Comparison of ENCODE assay signal across 20 mouse cellular contexts in genomic region chr10:73301951-73302350, GRCm38 (mm10).
"Had no signal": no experiment of that assay in that cellular context is flagged by ENCODE, and none has a peak within 500 bp of the region (broad histone marks: within the 10 kb centered on the region; RNA-seq: fewer than 3 reads in every experiment).

No protein-coding gene starts in this region.

- DNase-seq: layer of hippocampus, adult 9-11 months; liver, postnatal 0 days; lung, embryonic 14.5 days; right cerebral cortex, adult 18-20 months; right cerebral cortex, postnatal 14 days; right cerebral cortex, postnatal 4 days; thymus, adult 2 months; thymus, postnatal 14 days; thymus, postnatal 4 days had no signal

- H3K4me1 ChIP-seq: limb, embryonic 12.5 days; limb, embryonic 15.5 days; midbrain, embryonic 12.5 days; midbrain, embryonic 15.5 days; neural tube, embryonic 12.5 days; neural tube, embryonic 15.5 days had no signal

- H3K9me3 ChIP-seq: limb, embryonic 12.5 days; limb, embryonic 15.5 days; midbrain, embryonic 12.5 days; midbrain, embryonic 15.5 days; neural tube, embryonic 12.5 days; neural tube, embryonic 15.5 days had no signal

- H3K27me3 ChIP-seq: limb, embryonic 12.5 days; limb, embryonic 15.5 days; midbrain, embryonic 12.5 days; midbrain, embryonic 15.5 days; neural tube, embryonic 12.5 days; neural tube, embryonic 15.5 days had no signal

- H3K27ac ChIP-seq: kidney, postnatal 0 days; layer of hippocampus, adult 2 months; limb, embryonic 12.5 days; limb, embryonic 15.5 days; liver, embryonic 14.5 days; macrophage; midbrain, embryonic 12.5 days; midbrain, embryonic 15.5 days; neural tube, embryonic 12.5 days; neural tube, embryonic 15.5 days; stomach, postnatal 0 days had no signal

- H3K36me3 ChIP-seq: limb, embryonic 12.5 days; limb, embryonic 15.5 days; midbrain, embryonic 12.5 days; midbrain, embryonic 15.5 days; neural tube, embryonic 12.5 days; neural tube, embryonic 15.5 days had no signal

- H3K4me3 ChIP-seq: layer of hippocampus, adult 2 months; limb, embryonic 12.5 days; limb, embryonic 15.5 days; midbrain, embryonic 12.5 days; midbrain, embryonic 15.5 days; neural tube, embryonic 12.5 days; neural tube, embryonic 15.5 days had no signal
